Mouse (Mus musculus): ENCODE measurements around the gene Idua.
A peak's percentile ranks its signal among the peaks of the same experiment; 100 is the strongest.

Gene Idua

DNA sequence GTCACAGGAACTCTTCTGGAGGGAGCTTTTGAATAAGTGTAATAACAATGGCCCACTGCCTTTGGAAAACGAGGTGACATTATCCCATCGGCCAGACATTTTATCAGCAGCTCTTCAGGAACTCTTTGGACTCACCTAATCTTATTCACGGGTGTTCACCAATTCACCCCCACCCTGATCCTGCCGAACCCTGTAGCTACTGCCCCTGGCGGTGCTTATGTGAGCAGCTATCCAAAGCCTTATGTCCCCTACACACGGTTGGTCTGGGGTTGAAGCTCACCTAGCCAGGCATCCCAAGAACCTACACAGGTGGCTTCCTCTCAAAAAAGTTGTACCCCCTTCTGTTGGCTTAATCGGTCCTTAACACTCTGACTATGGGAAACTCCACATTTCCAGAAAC, 59.6 kb downstream of the Idua start:
- no peak for DNase-seq (ENCODE audit: low read depth)

- peak; percentile 82 for DNase-seq (ENCODE audit: low read depth)
Measured at GRCm38 (mm10) chr5:108724006-108724405, 63.9 kb downstream of the Idua start.

DNA sequence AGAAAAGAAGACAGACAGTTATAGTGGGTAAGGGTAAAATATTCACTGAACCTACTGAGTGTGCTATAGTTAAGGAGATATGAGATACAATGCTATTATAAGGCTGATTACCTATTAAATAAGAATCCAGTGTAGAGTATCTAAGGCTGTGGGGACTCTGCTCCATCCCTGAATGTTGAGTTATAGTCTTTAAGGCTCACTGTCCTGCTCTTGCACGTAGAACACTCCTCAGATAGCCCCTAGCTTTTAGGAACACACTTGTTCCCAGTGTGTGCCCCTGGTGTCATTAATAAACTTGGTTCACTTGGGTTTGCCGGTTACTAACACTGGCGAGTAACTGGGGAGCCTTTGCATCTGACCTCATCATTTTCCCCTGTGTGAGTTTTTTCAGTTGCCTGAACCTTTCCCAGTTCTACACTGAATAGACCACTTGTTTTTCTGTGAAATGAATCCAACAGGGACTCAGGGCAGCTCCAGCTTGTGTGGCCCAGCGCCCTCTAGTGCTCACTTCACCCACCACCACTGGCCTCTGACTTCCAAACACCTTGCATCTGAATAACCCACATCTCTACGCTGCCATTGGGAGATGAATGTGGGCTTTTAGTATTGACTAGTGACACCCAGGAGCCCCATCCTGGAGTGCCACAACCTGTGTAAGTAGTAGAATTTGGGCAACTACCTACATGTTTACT, 66.6 kb downstream of the Idua start:
- DNase-seq (ENCODE audit: low read depth), result peak; percentile 72

DNA sequence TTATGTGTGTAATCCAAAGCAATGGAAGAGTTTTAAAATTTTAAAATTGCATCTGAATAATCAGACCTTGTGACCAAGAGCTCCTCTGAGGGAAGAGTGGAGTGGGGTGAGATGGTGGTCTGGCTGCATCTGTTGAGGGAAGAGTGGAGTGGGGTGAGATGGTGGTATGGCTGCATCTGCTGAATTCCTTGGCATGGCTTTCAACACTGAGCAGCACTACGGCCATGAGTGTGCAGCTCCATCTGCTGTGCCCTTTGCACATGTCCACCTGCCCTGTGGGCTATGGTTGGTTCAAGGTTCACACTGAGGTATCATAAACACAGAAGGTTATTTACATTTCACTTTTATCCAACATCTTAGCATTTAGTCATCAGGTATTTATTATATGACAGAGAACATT, 67.3 kb downstream of the Idua start:
- no peak for DNase-seq (ENCODE audit: low read depth)
